Mouse (Mus musculus) A20 (cell line): ENCODE measurements at regions not wholly inside any gene's neighbourhood (a gene's known extent, or its start where the extent isn't known, plus 50 kb on each side); places are given as distances from the start of the nearest gene placed in this dataset.

ENCODE experiments used
- DNase-seq: peaks from one replicate; pipeline ENCODE4 v3.0.0-alpha.2; 2011; ENCODE audit warnings: low read depth, low spot score

DNA sequence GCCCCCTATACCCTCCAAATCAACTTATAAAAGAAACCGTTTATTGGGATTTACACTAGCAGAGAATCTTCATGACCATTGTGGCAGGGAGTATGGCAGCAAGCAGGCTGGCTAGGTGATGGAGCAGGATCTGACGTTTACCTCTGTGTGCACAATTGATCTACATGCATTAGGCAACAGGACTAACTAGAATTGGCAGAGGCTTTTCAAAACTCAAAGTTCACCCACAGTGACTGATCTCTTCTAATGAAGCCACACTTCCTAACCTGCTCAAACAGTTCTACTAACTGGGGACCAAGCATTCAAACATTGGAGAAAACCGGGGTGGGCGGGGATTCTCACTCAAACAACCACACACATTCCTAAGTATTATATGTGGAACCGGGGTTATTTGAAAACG lies 1382.9 kb upstream of the Tenm2 start:
- no peak for DNase-seq

GRCm38 (mm10) chr11:38600971-38601370 lies 1365.2 kb upstream of the Tenm2 start:
- no peak for DNase-seq

- DNase-seq, result no peak
These were observed 1332.8 kb upstream of the Tenm2 start for GRCm38 (mm10) chr11:38568515-38568914.

DNA sequence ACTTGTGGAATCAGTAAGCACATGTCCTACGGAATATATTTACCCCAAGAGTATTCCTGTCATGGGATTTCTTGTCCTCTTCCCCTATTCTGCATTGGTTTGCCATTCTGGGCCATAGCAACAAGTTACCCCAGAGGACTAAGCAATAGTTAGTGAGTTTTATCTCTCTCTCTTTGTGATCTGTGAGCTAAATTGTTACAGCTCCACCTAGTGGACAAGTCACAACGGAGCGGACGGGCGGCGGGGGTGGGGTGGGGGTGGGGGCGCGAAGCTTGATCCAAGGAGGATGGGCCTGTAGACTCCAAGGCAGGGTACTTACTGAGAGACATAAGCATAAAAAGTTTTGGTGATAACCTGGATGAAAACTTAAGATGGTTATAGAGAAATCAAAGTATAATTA lies 1308.1 kb upstream of the Tenm2 start:
- peak; percentile 1 for DNase-seq

- no peak for DNase-seq
These were observed 1304.3 kb upstream of the Tenm2 start for GRCm38 (mm10) chr11:38540097-38540496.

- no peak for DNase-seq
These were observed 1296.5 kb upstream of the Tenm2 start for GRCm38 (mm10) chr11:38532282-38532681.

- no peak for DNase-seq
These were observed 1273.9 kb upstream of the Tenm2 start for GRCm38 (mm10) chr11:38509676-38510075.

- no peak for DNase-seq
These were observed 1228.5 kb upstream of the Tenm2 start for GRCm38 (mm10) chr11:38464239-38464596.

DNA sequence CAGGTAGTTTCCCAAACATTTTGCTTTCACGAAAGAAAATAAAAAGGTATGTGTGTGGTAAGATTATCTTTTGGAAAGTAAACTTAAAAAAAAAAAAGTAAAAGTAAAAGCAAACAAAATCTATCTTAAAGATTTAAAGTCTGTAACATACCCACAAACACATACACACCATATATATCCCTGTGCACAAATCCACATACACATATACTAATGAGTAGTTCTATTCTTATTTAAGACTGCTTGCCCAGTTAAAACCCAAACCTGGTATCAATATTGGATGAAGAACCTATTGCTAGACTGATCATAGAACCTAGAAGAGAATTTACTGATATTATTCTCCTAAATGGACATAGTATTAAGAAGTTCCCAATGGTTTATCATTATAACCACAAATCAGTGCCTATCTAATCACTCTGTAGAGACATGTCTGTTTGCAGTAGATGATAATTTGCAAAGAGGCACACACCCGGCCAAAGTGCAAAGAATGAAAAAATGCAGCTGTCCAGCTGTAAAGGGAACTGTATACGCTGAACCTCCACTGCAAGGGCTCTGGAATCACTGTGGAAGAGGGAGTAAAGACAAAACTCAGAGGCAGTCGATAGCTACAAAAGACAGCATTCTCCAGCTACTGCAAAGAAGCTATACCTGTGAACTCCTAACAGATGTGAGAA lies 1227.9 kb upstream of the Tenm2 start:
- no peak for DNase-seq

DNA sequence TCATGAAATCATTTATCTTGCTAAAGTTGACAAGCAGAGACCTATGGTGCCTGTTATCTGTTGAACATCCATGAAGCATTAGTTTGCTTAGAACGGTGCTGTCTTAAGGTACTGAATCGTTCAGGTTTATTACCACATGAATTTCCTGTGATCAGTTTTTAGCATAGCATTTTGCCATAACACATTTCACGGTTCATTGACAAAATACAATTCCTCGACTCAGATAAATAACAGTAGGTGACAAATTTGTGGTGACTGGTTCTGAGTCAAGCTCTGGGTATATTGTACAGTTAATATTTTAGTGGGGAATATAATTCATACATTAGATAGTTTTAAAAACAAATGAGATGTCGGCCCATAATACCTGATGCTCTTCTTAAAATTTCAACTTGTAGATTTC lies 1207.5 kb upstream of the Tenm2 start:
- DNase-seq, result no peak

DNA sequence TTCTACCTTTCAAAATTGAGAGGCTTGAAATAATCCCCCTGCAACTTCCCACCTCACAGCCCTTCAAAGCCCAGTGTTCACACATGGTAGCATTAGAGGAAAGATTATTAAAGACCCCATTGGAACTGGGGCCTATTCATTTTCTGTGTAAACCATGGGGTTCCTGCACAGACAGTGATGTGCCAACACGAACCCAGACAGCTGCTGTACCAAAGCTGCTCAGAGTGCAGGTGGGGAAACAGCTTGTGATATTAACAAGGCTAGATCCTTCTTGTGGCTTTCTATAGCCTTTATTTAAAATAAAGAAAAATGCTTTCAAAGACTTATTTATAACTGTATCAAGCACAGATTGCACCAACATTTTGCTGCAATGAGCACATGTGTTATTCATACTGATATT lies 1174.5 kb upstream of the Tenm2 start:
- DNase-seq, result no peak

GRCm38 (mm10) chr11:38397771-38398170 lies 1162.0 kb upstream of the Tenm2 start:
- DNase-seq, result no peak

DNA sequence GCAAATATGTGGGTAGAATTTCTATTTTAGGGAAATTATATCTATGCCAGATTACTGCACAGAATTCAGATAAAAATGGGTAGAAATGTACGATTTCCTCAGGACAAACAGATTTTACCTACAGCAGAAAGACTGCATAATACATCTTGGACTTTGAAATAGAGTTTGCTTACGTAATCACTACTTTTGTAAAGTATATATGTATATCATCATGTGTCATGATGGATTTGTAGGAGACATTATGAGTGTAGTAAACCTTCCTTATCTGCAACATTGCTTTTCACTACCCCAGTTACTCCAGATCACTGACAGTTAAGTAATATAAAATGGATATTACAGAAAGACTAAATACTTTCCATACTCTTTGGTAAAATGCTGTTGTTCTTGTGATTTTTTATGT lies 1151.2 kb upstream of the Tenm2 start:
- no peak for DNase-seq

- no peak for DNase-seq
These were observed 1110.7 kb upstream of the Tenm2 start for GRCm38 (mm10) chr11:38346442-38346841.

DNA sequence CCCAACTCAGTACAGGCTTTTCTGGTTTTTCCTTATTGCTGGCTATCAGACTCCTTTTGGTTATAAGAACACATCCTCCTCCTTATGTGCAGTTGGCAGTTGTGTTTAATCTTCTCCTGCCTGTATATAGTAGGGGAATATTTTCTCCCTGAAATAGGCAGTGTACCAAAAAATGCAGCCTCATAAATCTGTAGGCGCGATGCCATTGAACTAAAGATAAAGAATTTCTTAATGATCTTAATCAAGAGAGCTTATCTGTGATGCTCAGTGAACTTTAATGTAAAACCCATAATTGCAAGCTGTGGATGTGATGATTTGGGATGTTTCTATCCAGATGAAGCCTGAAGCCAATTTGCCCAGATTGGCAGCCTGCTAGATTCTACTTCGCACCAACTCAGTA lies 1099.6 kb upstream of the Tenm2 start:
- DNase-seq, result no peak

DNA sequence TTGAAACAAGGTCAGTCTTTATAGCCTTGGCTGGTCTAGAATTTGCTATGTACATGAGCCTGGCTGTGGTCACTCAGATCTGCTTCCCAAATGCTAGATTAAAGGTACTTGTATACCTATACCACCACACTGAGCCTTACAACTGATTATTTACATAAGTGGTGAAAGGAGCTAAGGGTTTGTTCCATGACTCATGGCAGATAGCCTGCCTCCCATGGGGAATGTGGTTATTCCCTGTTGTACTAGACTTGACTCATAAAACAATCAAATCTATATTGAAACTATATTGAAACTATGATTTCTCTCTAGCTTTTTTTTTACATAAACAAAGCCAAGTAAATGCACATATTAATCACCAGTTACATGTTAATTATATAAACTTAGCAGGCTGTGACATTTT lies 1061.9 kb upstream of the Tenm2 start:
- no peak for DNase-seq

- no peak for DNase-seq
These were observed 1055.5 kb upstream of the Tenm2 start for GRCm38 (mm10) chr11:38291289-38291688.

DNA sequence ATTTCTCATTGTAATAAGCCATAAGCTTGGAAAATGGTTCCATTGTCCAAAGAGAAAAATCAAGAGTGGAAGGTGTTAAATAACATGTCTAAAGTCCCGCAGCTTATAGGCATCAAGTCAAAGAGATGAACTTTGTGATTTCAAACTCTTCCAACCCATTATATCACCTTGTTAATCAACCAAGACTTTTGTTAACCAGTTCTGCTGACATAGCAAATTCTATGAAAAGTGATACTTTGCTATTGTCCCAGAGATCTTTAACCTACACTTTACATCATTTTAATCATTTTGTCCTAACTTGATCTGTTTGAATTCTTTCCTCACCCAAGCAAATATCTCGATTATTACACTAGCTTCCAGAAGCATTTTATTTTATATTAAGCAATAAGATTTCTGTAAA lies 1045.2 kb upstream of the Tenm2 start:
- DNase-seq, result no peak
